Mouse (Mus musculus) gastrocnemius, adult 2 months (tissue): ENCODE measurements around the gene Lrrc27. TPM values are rescaled to one million over a fixed set of nuclear protein-coding genes. Genes with fewer than 3 reads are reported as not detected.
A peak's percentile ranks its signal among the peaks of the same experiment; 100 is the strongest.

ENCODE experiments used
- DNase-seq: peaks from one replicate; pipeline ENCODE4 v3.0.0; 2022
- H3K27ac ChIP-seq: fragments of 200-600 bp; 2 replicates; pipeline ENCODE4 v1.8.1; 2022; ENCODE audit warnings: mild to moderate bottlenecking
- H3K4me3 ChIP-seq: fragments of 200-600 bp; 2 replicates; pipeline ENCODE4 v1.8.1; 2022; ENCODE audit warnings: mild to moderate bottlenecking, moderate library complexity
- CTCF ChIP-seq: fragments of 200-600 bp; IDR thresholded peaks from 2 replicates; pipeline ENCODE4 v1.8.1; 2022; ENCODE audit warnings: antibody characterized with exemption, mild to moderate bottlenecking, moderate library complexity
- intact Hi-C: fragments of 180-260 bp; cut with DNase I; formaldehyde crosslinking; loops from one replicate; pipeline ENCODE4 v1.15.1; 2025
- total RNA-seq, 2 experiments: library from RNA; stranded (reverse); gene quantifications; 2 replicates each; pipeline ENCODE4 v1.2.3; 2021

Lrrc27 gene
- total RNA-seq, 2 experiments from 2014 or later = 1.6 to 4.0 TPM

DNA sequence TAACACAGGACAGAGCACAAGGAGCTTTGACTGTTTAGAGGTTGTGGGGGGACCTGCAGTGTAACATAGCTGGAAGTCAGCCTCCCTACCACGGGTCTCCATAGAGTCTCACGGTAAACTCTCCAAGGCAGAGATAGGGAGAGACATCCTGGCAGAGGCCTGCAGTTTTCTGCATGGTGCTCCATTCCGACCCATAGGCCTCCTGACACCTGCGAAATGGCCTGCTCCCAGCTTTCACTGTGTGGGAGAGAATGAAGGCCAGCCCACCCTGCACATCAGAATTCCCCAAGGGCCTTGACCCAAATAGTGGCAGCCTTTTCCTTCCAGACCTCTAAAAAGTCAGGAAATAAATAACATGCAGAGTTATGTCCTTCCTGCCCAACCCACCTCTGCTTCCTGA lies 22.2 kb upstream of the Lrrc27 start:
- no peak for DNase-seq
- TF ChIP-seq CTCF = no peak

GRCm38 (mm10) chr7:139191619-139192018 lies 21.2 kb upstream of the Lrrc27 start:
- no peak for DNase-seq
- intact Hi-C loops = no loop called here
- Histone ChIP-seq H3K27ac (no peak overlapping the region), H3K4me3 (no peak overlapping the region)
- peak; percentile 44 for TF ChIP-seq CTCF

More for the DNA sequence above, 22.2 kb upstream of the Lrrc27 start:
- Histone ChIP-seq H3K27ac (no peak overlapping the region), H3K4me3 (no peak overlapping the region)
- intact Hi-C loops = no loop called here

- no peak for TF ChIP-seq CTCF
- Histone ChIP-seq H3K4me3 (no peak overlapping the region), H3K27ac (no peak overlapping the region)
- DNase-seq = no peak
- intact Hi-C loops = no loop called here
These were observed 15.8 kb upstream of the Lrrc27 start for GRCm38 (mm10) chr7:139197022-139197421.

DNA sequence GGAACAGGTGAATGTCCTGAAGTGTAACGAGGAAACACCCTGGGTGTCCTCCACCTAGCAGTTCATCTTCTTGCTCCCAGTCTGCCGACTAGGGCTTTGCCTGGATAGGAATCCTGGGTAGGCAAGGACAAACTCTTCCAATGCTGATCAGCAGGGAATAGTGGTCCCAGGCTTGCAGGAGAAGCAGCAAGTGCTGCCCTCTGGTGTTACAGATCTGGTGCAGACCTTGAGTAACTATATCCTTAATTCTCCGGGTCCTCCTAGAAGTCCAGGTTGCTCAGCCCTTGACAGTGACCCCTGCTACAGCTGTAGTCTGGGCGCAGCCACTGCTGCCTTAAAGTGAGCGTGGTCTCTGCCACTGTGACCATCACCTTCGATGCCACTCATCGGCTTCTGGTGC lies 12.7 kb upstream of the Lrrc27 start:
- intact Hi-C loops = loop anchor here (5.0 kb wide), 1 partner anchor 78 kb away; no protein-coding TSS in a partner anchor
- peak; percentile 61 for DNase-seq
- no peak overlapping the region for H3K27ac ChIP-seq
- TF ChIP-seq CTCF = peak; percentile 74
- no peak overlapping the region for H3K4me3 ChIP-seq

DNA sequence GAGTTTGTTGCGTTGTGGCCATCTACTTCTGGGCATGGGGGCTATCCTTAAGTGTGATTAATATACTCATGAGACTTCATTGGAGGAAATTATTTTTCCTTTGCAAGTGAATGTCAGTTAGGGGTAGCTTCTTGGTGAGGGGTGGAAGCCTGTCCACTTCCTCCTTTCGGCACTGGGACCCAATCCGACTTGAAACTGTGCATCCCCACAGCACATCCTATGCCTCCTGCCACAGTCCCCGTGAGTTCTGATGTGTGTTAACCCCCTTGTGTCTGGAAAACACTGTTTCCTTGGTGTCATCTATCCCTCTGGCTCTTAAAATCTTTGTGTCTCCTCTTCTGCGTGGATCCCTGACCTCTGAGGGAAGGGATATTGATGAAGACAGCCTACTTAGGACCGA lies 11.6 kb upstream of the Lrrc27 start:
- no peak for TF ChIP-seq CTCF
- no peak overlapping the region for H3K27ac ChIP-seq
- intact Hi-C loops = loop anchor here (5.0 kb wide), 1 partner anchor 79 kb away; no protein-coding TSS in a partner anchor
- H3K4me3 ChIP-seq = no peak overlapping the region
- no peak for DNase-seq

GRCm38 (mm10) chr7:139208023-139208772 lies 4.6 kb upstream of the Lrrc27 start:
- peak overlapping the region; percentile 49 for H3K27ac ChIP-seq
- peak; percentile 54 for DNase-seq
- TF ChIP-seq CTCF = peak; percentile 79
- H3K4me3 ChIP-seq = no peak overlapping the region
- intact Hi-C loops = loop anchor here (1.0 kb wide), 1 partner anchor 91 kb away; no protein-coding TSS in a partner anchor

DNA sequence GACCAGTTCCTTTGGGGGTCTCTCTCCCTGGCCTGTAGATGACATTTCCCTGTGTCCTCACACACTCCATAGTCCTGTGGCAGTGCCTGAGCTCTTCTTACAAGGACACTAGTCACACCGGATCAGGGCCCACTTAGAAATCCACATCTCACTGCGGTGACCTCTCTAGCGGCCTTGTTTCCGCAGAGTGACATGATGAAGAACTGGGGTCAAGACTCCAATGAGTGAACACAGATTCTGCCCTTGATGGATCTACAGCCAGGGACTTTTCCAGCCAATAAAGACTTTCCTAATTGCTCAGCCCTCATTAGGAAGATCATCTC lies 4.1 kb upstream of the Lrrc27 start:
- intact Hi-C loops = loop anchor here (1.0 kb wide), 1 partner anchor 91 kb away; no protein-coding TSS in a partner anchor
- peak overlapping the region; percentile 49; the same call in 1 of the 2 replicates for H3K27ac ChIP-seq
- no peak for TF ChIP-seq CTCF
- H3K4me3 ChIP-seq = no peak overlapping the region
- no peak for DNase-seq

DNA sequence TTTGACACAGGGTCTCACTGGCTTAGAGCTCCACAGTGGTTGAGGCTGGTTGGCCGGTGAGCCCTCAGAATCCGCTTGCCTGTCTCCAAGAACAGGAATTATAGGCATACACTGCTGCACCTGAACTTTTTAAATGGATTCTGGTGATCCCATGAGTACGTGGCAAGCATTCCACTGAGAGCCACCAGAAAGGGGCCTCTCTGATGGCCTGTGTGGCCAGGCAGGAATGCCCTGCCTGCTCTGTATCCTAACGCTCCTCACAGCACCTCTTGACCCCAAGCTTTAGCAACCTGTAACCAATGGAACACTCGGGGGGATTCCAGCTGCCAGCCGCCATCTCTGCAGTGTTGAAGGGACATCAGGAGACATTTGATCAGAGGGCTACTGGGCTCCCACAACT lies 1.0 kb upstream of the Lrrc27 start:
- Histone ChIP-seq H3K27ac (peak overlapping the region; percentile 93; the same call in 1 of the 2 replicates), H3K4me3 (no peak overlapping the region)
- DNase-seq = no peak
- intact Hi-C loops = loop anchor here (10.0 kb wide), 1 partner anchor 353 kb away; no protein-coding TSS in a partner anchor
- TF ChIP-seq CTCF = no peak

DNA sequence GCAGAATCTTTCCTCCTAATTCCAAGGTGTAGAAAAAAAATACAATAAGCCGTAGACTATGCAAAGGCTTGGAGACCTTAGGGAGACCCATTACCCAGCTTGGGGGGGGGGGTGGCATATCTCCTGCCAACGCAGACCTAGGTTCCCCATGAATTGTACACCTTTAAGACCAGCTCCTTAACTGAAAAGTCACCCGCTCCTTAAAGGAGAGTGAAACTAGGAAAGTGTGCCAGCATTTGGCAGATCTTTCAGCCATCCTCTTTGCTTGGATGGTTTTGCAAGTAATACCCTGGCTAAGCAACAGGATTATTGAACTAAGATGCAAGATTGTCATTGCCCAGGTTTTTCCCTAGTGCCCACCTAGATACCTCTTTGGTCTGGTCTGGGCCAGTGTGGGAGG lies 963 bp downstream of the Lrrc27 start:
- TF ChIP-seq CTCF = no peak
- intact Hi-C loops = loop anchor here (10.0 kb wide), 1 partner anchor 351 kb away; no protein-coding TSS in a partner anchor
- H3K27ac ChIP-seq = peak overlapping the region; percentile 93
- peak overlapping the region; percentile 93 for H3K4me3 ChIP-seq
- DNase-seq = no peak

GRCm38 (mm10) chr7:139214160-139214559 lies 1.4 kb downstream of the Lrrc27 start:
- no peak for TF ChIP-seq CTCF
- no peak overlapping the region for H3K4me3 ChIP-seq
- intact Hi-C loops = loop anchor here (10.0 kb wide), 1 partner anchor 351 kb away; no protein-coding TSS in a partner anchor
- no peak for DNase-seq
- peak overlapping the region; percentile 93; the same call in 1 of the 2 replicates for H3K27ac ChIP-seq

- no peak for DNase-seq
- Histone ChIP-seq H3K4me3 (no peak overlapping the region), H3K27ac (no peak overlapping the region)
- intact Hi-C loops = loop anchor here (10.0 kb wide), 1 partner anchor 350 kb away; no protein-coding TSS in a partner anchor
- no peak for TF ChIP-seq CTCF
These were observed 2.0 kb downstream of the Lrrc27 start for GRCm38 (mm10) chr7:139214596-139215340.

- Histone ChIP-seq H3K4me3 (no peak overlapping the region), H3K27ac (no peak overlapping the region)
- DNase-seq = no peak
- no peak for TF ChIP-seq CTCF
- intact Hi-C loops = loop anchor here (10.0 kb wide), 1 partner anchor 349 kb away; no protein-coding TSS in a partner anchor
These were observed 2.7 kb downstream of the Lrrc27 start for GRCm38 (mm10) chr7:139215516-139215915.

DNA sequence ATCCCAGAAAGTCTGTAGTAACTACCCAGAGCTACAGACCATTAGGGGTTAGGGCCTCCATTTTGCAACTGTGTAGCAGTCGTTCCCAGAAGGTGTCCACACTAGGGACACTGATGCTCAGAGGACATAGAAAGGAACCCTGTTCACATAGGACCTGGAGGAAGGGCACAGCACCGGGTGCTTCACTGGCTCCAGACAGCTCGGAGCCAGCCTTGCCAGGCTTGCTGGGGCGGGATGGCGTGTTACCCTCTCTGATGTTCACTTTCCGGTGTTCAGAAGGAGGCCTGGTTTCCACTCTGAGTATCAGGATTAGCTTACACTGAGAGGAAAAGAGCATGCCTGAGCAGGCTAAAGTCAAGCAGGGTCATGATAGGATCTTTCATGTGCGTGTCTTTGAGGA lies 3.2 kb downstream of the Lrrc27 start:
- DNase-seq = no peak
- no peak for TF ChIP-seq CTCF
- intact Hi-C loops = loop anchor here (10.0 kb wide), 1 partner anchor 349 kb away; no protein-coding TSS in a partner anchor
- Histone ChIP-seq H3K27ac (no peak overlapping the region), H3K4me3 (no peak overlapping the region)
